ENCODE assay signal across 7 mouse cellular contexts in the genomic region with DNA sequence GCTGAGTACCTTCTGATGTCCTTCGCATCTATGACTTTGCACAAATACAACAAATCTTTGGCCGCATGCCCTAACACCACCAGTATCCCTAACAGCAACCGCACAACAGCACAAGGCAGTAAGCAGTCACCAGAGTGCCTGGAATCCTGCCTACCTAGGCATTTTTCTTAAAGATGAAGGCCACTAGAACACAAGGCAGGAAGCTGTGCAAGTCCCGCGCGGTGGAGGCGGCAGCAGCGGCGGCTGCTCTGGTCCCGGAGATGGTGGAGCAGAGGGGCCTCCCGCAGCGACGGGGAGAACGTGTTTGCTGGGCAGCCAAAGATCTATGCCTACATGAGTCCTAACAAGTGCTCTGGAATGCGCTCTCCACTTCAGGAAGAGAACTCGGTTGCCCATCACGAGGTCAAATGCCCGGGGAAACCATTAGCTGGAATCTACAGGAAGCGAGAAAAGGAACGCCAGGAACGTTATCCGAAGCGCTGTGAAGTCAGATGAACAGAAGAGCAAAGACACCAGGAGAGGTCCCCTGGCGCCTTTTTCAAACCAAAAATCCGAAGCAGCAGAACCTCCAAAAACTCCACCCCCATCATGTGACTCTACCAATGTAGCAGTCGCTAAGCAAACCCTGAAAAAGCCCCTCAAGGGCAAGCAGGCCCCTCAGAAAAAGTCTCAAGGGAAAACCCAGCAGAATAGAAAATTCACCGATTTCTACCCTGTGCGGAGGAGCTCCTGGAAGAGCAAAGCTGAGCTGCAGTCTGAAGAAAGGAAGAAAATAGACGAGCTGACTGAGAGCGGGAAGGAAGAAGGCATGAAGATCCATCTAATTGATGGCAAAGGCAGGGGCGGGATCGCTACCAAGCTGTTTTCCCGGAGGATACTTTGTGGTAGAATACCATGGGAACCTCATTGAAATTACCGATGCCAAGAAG. TPM values are rescaled to one million over a fixed set of nuclear protein-coding genes. Genes with fewer than 3 reads are reported as not detected.
DNase-seq lines count a peak whose midpoint lies in the region; ATAC-seq lines count a peak whose summit lies in the region.

No protein-coding gene starts in this region.

- intact Hi-C loops in left cerebral cortex, postnatal 36 days (cut with DNase I), result no loop called here

- peak overlapping the region; percentile 46 for H3K4me3 ChIP-seq in forebrain, embryonic 16.5 days (replicated peaks; ENCODE audit: low read length)
- peak overlapping the region; percentile 41 for H3K4me3 ChIP-seq in hindbrain, embryonic 15.5 days
- H3K4me3 ChIP-seq in megakaryocyte, embryonic 14.5 days (replicated peaks), result peak overlapping the region; percentile 84

- peaks cover 7% of the 10 kb centered on the region for H3K4me1 ChIP-seq in forebrain, embryonic 16.5 days (replicated peaks; ENCODE audit: control insufficient read depth, insufficient read depth, low read length)
- peaks cover 14% of the 10 kb centered on the region for H3K4me1 ChIP-seq in hindbrain, embryonic 15.5 days (replicated peaks)
- H3K4me1 ChIP-seq in megakaryocyte, embryonic 14.5 days, result peaks cover 23% of the 10 kb centered on the region

- no peaks in the 10 kb centered on the region for H3K9me3 ChIP-seq in forebrain, embryonic 16.5 days (ENCODE audit: control insufficient read depth, low read length)
- H3K9me3 ChIP-seq in hindbrain, embryonic 15.5 days, result no peaks in the 10 kb centered on the region
- H3K9me3 ChIP-seq in megakaryocyte, embryonic 14.5 days, result no peaks in the 10 kb centered on the region

- peak; percentile 67 for DNase-seq in ZHBTc4 (ENCODE audit: low read depth, low spot score)
- DNase-seq in cerebellum, adult 9-10 months, result peak; percentile 44
- peak; percentile 33 to 36 for DNase-seq in left cerebral cortex, postnatal 36 days (ENCODE audit: low spot score in 2 of 2)
- peak; percentile 21 for DNase-seq in right cerebral cortex, postnatal 14 days

- peak; percentile 65 for ATAC-seq in forebrain, embryonic 16.5 days
- ATAC-seq in hindbrain, embryonic 15.5 days (ENCODE audit: low FRiP score, low read depth), result peak; percentile 65

- H3K9ac ChIP-seq in forebrain, embryonic 16.5 days (replicated peaks; ENCODE audit: low read depth, low read length), result peak overlapping the region; percentile 54
- H3K9ac ChIP-seq in hindbrain, embryonic 15.5 days, result peak overlapping the region; percentile 35

- 10% methylated on average over 34 of the region's 34 CpGs for WGBS in forebrain, embryonic 16.5 days
- WGBS in hindbrain, embryonic 15.5 days, result 5% methylated on average over 34 of the region's 34 CpGs

- peaks cover 2% of the 10 kb centered on the region; the same call in 1 of the 2 replicates for H3K27me3 ChIP-seq in forebrain, embryonic 16.5 days (replicated peaks; ENCODE audit: control insufficient read depth, insufficient read depth, low read length)
- H3K27me3 ChIP-seq in hindbrain, embryonic 15.5 days, result no peaks in the 10 kb centered on the region
- peaks cover 12% of the 10 kb centered on the region for H3K27me3 ChIP-seq in megakaryocyte, embryonic 14.5 days (replicated peaks)

- H3K27ac ChIP-seq in forebrain, embryonic 16.5 days (ENCODE audit: low read length), result no peak overlapping the region
- H3K27ac ChIP-seq in hindbrain, embryonic 15.5 days (replicated peaks), result peak overlapping the region; percentile 59

- peak overlapping the region; percentile 80 for H3K4me2 ChIP-seq in forebrain, embryonic 16.5 days (ENCODE audit: low read length)
- peak overlapping the region; percentile 82 for H3K4me2 ChIP-seq in hindbrain, embryonic 15.5 days

- H3K36me3 ChIP-seq in forebrain, embryonic 16.5 days (ENCODE audit: control insufficient read depth, insufficient read depth), result no peaks in the 10 kb centered on the region
- no peaks in the 10 kb centered on the region for H3K36me3 ChIP-seq in hindbrain, embryonic 15.5 days
- H3K36me3 ChIP-seq in megakaryocyte, embryonic 14.5 days (replicated peaks; ENCODE audit: low read length), result no peaks in the 10 kb centered on the region

RNA-seq across cellular contexts. Expression of a gene that starts 21.2 kb away (rescaled TPM):
- polyA plus RNA-seq in forebrain, embryonic 16.5 days (2015; fragmentation: Nextera tagmentation; extraction: Ambion mirVana), result 0.41 and 0.52 TPM in 2 replicates
- 0.50 and 0.56 TPM in 2 replicates for polyA plus RNA-seq in hindbrain, embryonic 15.5 days (2015; fragmentation: Nextera tagmentation; extraction: Ambion mirVana)
- total RNA-seq in left cerebral cortex, postnatal 36 days (2021), result under 1 TPM; 0.30 to 0.93 TPM
- polyA plus RNA-seq in megakaryocyte, embryonic 14.5 days (2012; ENCODE audit: insufficient read depth, low replicate concordance), result 0.17 TPM in 1 of 2 replicates, not detected in the other

RNA-seq across cellular contexts. Expression of a gene that starts 24.1 kb away (rescaled TPM):
- 136 and 140 TPM in 2 replicates for polyA plus RNA-seq in forebrain, embryonic 16.5 days (2015; fragmentation: Nextera tagmentation; extraction: Ambion mirVana)
- polyA plus RNA-seq in hindbrain, embryonic 15.5 days (2015; fragmentation: Nextera tagmentation; extraction: Ambion mirVana), result 143 and 165 TPM in 2 replicates
- total RNA-seq in left cerebral cortex, postnatal 36 days (2021), result 10 to 100 TPM; 55.7 to 63.6 TPM
- polyA plus RNA-seq in megakaryocyte, embryonic 14.5 days (2012; ENCODE audit: insufficient read depth, low replicate concordance), result 423 and 659 TPM in 2 replicates

RNA-seq across cellular contexts. Expression of a gene that starts 43.6 kb away (rescaled TPM):
- 0.36 and 0.38 TPM in 2 replicates for polyA plus RNA-seq in forebrain, embryonic 16.5 days (2015; fragmentation: Nextera tagmentation; extraction: Ambion mirVana)
- 0.43 and 0.45 TPM in 2 replicates for polyA plus RNA-seq in hindbrain, embryonic 15.5 days (2015; fragmentation: Nextera tagmentation; extraction: Ambion mirVana)
- 1 to 10 TPM in 1 of 2 experiments, under 1 TPM in 1; 0.67 to 1.3 TPM for total RNA-seq in left cerebral cortex, postnatal 36 days (2021)
- not detected in 2 replicates for polyA plus RNA-seq in megakaryocyte, embryonic 14.5 days (2012; ENCODE audit: insufficient read depth, low replicate concordance)

RNA-seq across cellular contexts. Expression of a gene that starts 45.9 kb away (rescaled TPM):
- 34.2 and 36.6 TPM in 2 replicates for polyA plus RNA-seq in forebrain, embryonic 16.5 days (2015; fragmentation: Nextera tagmentation; extraction: Ambion mirVana)
- polyA plus RNA-seq in hindbrain, embryonic 15.5 days (2015; fragmentation: Nextera tagmentation; extraction: Ambion mirVana), result 32.0 and 35.2 TPM in 2 replicates
- total RNA-seq in left cerebral cortex, postnatal 36 days (2021), result 10 to 100 TPM; 33.8 to 34.9 TPM
- 26.4 and 39.4 TPM in 2 replicates for polyA plus RNA-seq in megakaryocyte, embryonic 14.5 days (2012; ENCODE audit: insufficient read depth, low replicate concordance)
